Mouse (Mus musculus) intestine, embryonic 15.5 days (tissue): ENCODE measurements around the gene Vmn1r135. TPM values are rescaled to one million over a fixed set of nuclear protein-coding genes. Genes with fewer than 3 reads are reported as not detected.
"Not testable (repeated sequence)": the region's sequence is repeated elsewhere in the genome, so short reads cannot be mapped to it uniquely, and the experiment has no call there.

ENCODE experiments used
- ATAC-seq: fragments of 200-750 bp; cut with Nextera tagmentation; 2 replicates; pipeline ENCODE4 v1.8.0; 2017; ENCODE audit warnings: moderate TSS enrichment, moderate library complexity
- H3K27ac ChIP-seq: fragments of 300-500 bp; sonication (generic); 2 replicates; pipeline ENCODE4 v1.5.1; 2015; ENCODE audit warnings: mild to moderate bottlenecking, inconsistent platforms
- H3K27me3 ChIP-seq: fragments of 300-500 bp; sonication (generic); replicated peaks from 2 replicates; pipeline ENCODE4 v1.6.1; 2015; ENCODE audit warnings: inconsistent platforms
- H3K36me3 ChIP-seq: fragments of 300-500 bp; sonication (generic); 2 replicates; pipeline ENCODE4 v1.6.1; 2015; ENCODE audit warnings: inconsistent platforms
- H3K4me1 ChIP-seq: fragments of 300-500 bp; sonication (generic); replicated peaks from 2 replicates; pipeline ENCODE4 v1.6.1; 2015; ENCODE audit warnings: inconsistent platforms
- H3K4me2 ChIP-seq: fragments of 300-500 bp; sonication (generic); replicated peaks from 2 replicates; pipeline ENCODE4 v1.6.1; 2015; ENCODE audit warnings: mild to moderate bottlenecking, inconsistent platforms
- H3K4me3 ChIP-seq: fragments of 300-500 bp; sonication (generic); replicated peaks from 2 replicates; pipeline ENCODE4 v1.5.1; 2015; ENCODE audit warnings: inconsistent platforms
- H3K9ac ChIP-seq: fragments of 300-500 bp; sonication (generic); 2 replicates; pipeline ENCODE4 v1.6.1; 2015; ENCODE audit warnings: inconsistent platforms
- H3K9me3 ChIP-seq: fragments of 300-500 bp; sonication (generic); 2 replicates; pipeline ENCODE4 v1.6.1; 2016; ENCODE audit warnings: inconsistent platforms
- WGBS: fragments of 180-500 bp; shearing (Covaris S2); methylation state at CpG from one replicate; pipeline ENCODE4 v1.1.7; 2015; 5-methylcytosine and 5-hydroxymethylcytosine counted together
- polyA plus RNA-seq: library from polyadenylated mRNA; unstranded; fragments of >200 nt; fragmentation: Nextera tagmentation; extraction: Ambion mirVana; gene quantifications from 2 replicates; pipeline ENCODE4 v1.2.1, GENCODE M21; 2015

The Vmn1r135 gene
- polyA plus RNA-seq: not detected in 2 replicates

DNA sequence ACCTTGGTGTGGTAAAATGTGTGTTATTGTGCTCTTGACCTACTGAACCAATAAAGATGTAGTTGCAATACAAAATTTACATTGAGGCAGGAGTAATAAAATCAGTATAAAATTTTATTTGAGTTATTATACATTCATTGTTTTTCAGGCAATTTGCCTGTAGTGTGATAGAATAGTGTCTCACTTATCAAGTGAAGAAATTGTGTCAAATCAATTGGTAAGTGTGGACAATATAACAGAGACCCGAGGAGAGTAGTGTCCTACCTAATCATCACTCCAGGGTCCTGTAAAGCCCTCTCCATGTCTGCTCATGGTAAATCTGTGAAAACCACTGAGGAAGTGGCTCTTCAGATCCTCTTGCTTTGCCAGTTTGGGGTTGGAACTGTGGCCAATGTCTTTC lies at the start of gene Vmn1r135:
Gene Vmn1r135, plus strand, starts transcription at position 301 of the 400 bp plus-strand sequence.
- H3K27ac ChIP-seq, H3K4me3 ChIP-seq, ATAC-seq, H3K4me1 ChIP-seq, H3K9me3 ChIP-seq, H3K36me3 ChIP-seq, H3K27me3 ChIP-seq, H3K4me2 ChIP-seq, H3K9ac ChIP-seq: not testable (repeated sequence)
- WGBS: no CpG with 5 or more reads among the region's 1 CpGs

DNA sequence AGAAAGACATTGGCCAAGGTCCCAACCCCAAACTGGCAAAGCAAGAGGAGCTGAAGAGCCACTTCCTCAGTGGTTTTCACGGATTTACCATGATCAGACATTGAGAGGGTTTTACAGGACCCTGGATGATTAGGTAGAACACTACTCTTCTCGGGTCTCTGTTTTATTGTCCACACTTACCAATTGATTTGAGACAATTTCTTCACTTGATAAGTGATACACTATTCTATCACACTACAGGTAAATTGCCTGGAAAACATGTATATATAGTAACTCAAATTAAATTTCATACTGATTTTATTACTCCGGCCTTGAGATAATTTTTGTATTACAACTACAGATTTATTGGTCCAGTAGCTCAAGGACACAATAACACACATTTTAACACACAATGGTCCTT lies 35.5 kb upstream of the Vmn1r135 start, which contains the start of gene Gm4177:
Gene Gm4177, minus strand, starts transcription at position 101 of the 400 bp plus-strand sequence.
- H3K9me3 ChIP-seq, H3K4me3 ChIP-seq, H3K9ac ChIP-seq, H3K27me3 ChIP-seq, ATAC-seq, H3K4me1 ChIP-seq, H3K4me2 ChIP-seq, H3K27ac ChIP-seq, H3K36me3 ChIP-seq: not testable (repeated sequence)
- WGBS: no CpG with 5 or more reads among the region's 3 CpGs

DNA sequence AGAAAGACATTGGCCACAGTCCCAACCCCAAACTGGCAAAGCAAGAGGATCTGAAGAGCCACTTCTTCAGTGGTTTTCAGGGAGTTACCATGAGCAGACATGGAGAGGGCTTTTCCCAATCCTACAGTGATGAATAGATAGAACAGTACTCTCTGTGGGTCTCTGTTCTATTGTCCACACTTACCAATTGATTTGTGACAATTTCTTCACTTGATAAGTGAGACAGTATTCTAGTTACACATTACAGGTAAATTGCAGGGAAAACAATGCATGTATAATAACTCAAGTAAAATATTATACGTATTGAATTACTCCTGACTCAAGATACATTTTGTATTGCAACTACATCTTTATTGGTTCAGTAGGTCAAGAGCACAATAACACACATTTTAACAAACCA lies 12.0 kb downstream of the Vmn1r135 start, which contains the start of gene Gm5725:
Gene Gm5725, minus strand, starts transcription at position 101 of the 400 bp plus-strand sequence.
- WGBS: no CpG with 5 or more reads among the region's 1 CpGs
- ATAC-seq: not testable (repeated sequence)

More for the DNA sequence above, 12.0 kb downstream of the Vmn1r135 start, which contains the start of gene Gm5725:
- not testable (repeated sequence) for H3K9me3 ChIP-seq, H3K4me2 ChIP-seq, H3K27ac ChIP-seq, H3K36me3 ChIP-seq, H3K4me1 ChIP-seq, H3K4me3 ChIP-seq, H3K9ac ChIP-seq, H3K27me3 ChIP-seq

Other genes with a start within 250 kb of the Vmn1r135 start
- not detected in 2 replicates for gene Vmn1r132, start 218.3 kb upstream of the Vmn1r135 start, polyA plus RNA-seq
- gene Gm4175, start 70.9 kb upstream of the Vmn1r135 start, polyA plus RNA-seq: not detected in 2 replicates
- not detected in 2 replicates for gene Gm4177, start 35.6 kb upstream of the Vmn1r135 start, polyA plus RNA-seq
- not detected in 2 replicates for gene Gm5725, start 11.9 kb downstream of the Vmn1r135 start, polyA plus RNA-seq
- not detected in 2 replicates for gene Gm5891, start 88.9 kb downstream of the Vmn1r135 start, polyA plus RNA-seq
- gene Vmn1r137, start 162.2 kb downstream of the Vmn1r135 start, polyA plus RNA-seq: not detected in 2 replicates
- not detected in 2 replicates for gene Vmn1r138, start 196.5 kb downstream of the Vmn1r135 start, polyA plus RNA-seq
- gene Gm6176, start 224.0 kb downstream of the Vmn1r135 start, polyA plus RNA-seq: not detected in 2 replicates
- gene Vmn1r139, start 236.7 kb downstream of the Vmn1r135 start, polyA plus RNA-seq: not detected in 2 replicates